In genomic region chr13:110278976-110279736, GRCm38 (mm10) we compare ENCODE assay signal across 8 mouse cellular contexts. TPM values are rescaled to one million over a fixed set of nuclear protein-coding genes. Genes with fewer than 3 reads are reported as not detected.
DNase-seq lines count a peak whose midpoint lies in the region; ATAC-seq and TF ChIP-seq lines count a peak whose summit lies in the region.
"Had no signal": no experiment of that assay in that cellular context is flagged by ENCODE, and none has a peak within 500 bp of the region (broad histone marks: within the 10 kb centered on the region; RNA-seq: fewer than 3 reads in every experiment).

No protein-coding gene starts in this region.

- H3K9ac ChIP-seq in hindbrain, embryonic 16.5 days (ENCODE audit: low read depth, low read length) = peak overlapping the region; percentile 70

- no peak for TF ChIP-seq CTCF in left cerebral cortex, adult 2 months (IDR thresholded peaks at IDR 0.05)

- DNase-seq in left cerebral cortex, adult 2 months (ENCODE audit: extremely low spot score in 1 of 2, low spot score in 2 of 2) = no peak
- DNase-seq in left cerebral cortex, adult 9 months (ENCODE audit: low spot score in 2 of 2) = no peak
- no peak for DNase-seq in forebrain, embryonic 10.5 days (ENCODE audit: extremely low spot score, low spot score)
- peak; percentile 16 for DNase-seq in retina, embryonic 14.5 days (ENCODE audit: low spot score)
- no peak for DNase-seq in heart, postnatal 36 days
- DNase-seq in heart, adult 18-20 months = no peak
- DNase-seq: thymus, postnatal 36 days had no signal

- peaks cover 15% of the 10 kb centered on the region for H3K4me1 ChIP-seq in forebrain, embryonic 10.5 days
- H3K4me1 ChIP-seq in hindbrain, embryonic 16.5 days (ENCODE audit: control insufficient read depth, insufficient read depth, low read depth, low read length) = no peaks in the 10 kb centered on the region; the same call in 1 of the 2 replicates

- H3K4me2 ChIP-seq in hindbrain, embryonic 16.5 days (ENCODE audit: low read length) = peak overlapping the region; percentile 67

- intact Hi-C loops in left cerebral cortex, adult 2 months (cut with DNase I) = loop anchor here (5.0 kb wide), 1 partner anchor 88 kb away; no protein-coding TSS in a partner anchor
- intact Hi-C loops in heart, postnatal 36 days (cut with DNase I) = no loop called here

- H3K4me3 ChIP-seq in left cerebral cortex, adult 2 months = peak overlapping the region; percentile 63
- peak overlapping the region; percentile 61 for H3K4me3 ChIP-seq in forebrain, embryonic 10.5 days
- peak overlapping the region; percentile 48 for H3K4me3 ChIP-seq in hindbrain, embryonic 16.5 days (ENCODE audit: low read length)

- ATAC-seq in hindbrain, embryonic 16.5 days = no peak

- H3K36me3 ChIP-seq in forebrain, embryonic 10.5 days (replicated peaks) = no peaks in the 10 kb centered on the region
- no peaks in the 10 kb centered on the region for H3K36me3 ChIP-seq in hindbrain, embryonic 16.5 days (ENCODE audit: control insufficient read depth, insufficient read depth, low read length)

- H3K9me3 ChIP-seq in forebrain, embryonic 10.5 days = no peaks in the 10 kb centered on the region
- H3K9me3 ChIP-seq in hindbrain, embryonic 16.5 days (ENCODE audit: control insufficient read depth, low read length) = no peaks in the 10 kb centered on the region

- H3K27me3 ChIP-seq in forebrain, embryonic 10.5 days (ENCODE audit: poor library complexity, severe bottlenecking) = peaks cover 23% of the 10 kb centered on the region
- no peaks in the 10 kb centered on the region for H3K27me3 ChIP-seq in hindbrain, embryonic 16.5 days (replicated peaks; ENCODE audit: control insufficient read depth, insufficient read depth, low read length)

- 65% methylated on average over 9 of the region's 9 CpGs for WGBS in forebrain, embryonic 10.5 days
- 39% methylated on average over 9 of the region's 9 CpGs for WGBS in hindbrain, embryonic 16.5 days

- peak overlapping the region; percentile 72 for H3K27ac ChIP-seq in left cerebral cortex, adult 2 months
- no peak overlapping the region for H3K27ac ChIP-seq in forebrain, embryonic 10.5 days
- H3K27ac ChIP-seq in hindbrain, embryonic 16.5 days (ENCODE audit: low read depth, low read length) = peak overlapping the region; percentile 82

RNA-seq across cellular contexts. Expression of gene Rab3c, which starts 1.6 kb away (rescaled TPM):
- 100 to 1,000 TPM; 179 to 180 TPM for total RNA-seq in left cerebral cortex, adult 2 months (2021)
- polyA plus RNA-seq in forebrain, embryonic 10.5 days (2016; fragmentation: Nextera tagmentation; extraction: Ambion mirVana) = 2.8 and 3.9 TPM in 2 replicates
- polyA plus RNA-seq in hindbrain, embryonic 16.5 days (2015; fragmentation: Nextera tagmentation; extraction: Ambion mirVana) = 192 and 206 TPM in 2 replicates
- total RNA-seq in heart, postnatal 36 days (2021) = under 1 TPM in 1 of 2 experiments, not detected in 1; 0.08 TPM
- under 1 TPM in 1 of 2 experiments, not detected in 1; 0.02 TPM for total RNA-seq in heart, adult 18-20 months (2021)

Comparison
In these comparisons a context has a peak if more than half of its experiments do, and no peak if none do; other contexts are left out.
1. RNA of gene Rab3c, which starts 1.6 kb away (total RNA-seq): 179 to 180 TPM in left cerebral cortex, adult 2 months; 0.02 TPM in heart, adult 18-20 months and 0.08 TPM in heart, postnatal 36 days; every median in the first group is over 100 times any median in the second.
2. Peak in every context shown above with its lines, with median percentiles within 50 percentile points of each other: H3K4me3 ChIP-seq.